Mouse (Mus musculus) cerebellum, postnatal 36 days (tissue): Measurements from ENCODE around the gene Gm21992.
A peak's percentile ranks its signal among the peaks of the same experiment; 100 is the strongest.
"Not testable (repeated sequence)": the region's sequence is repeated elsewhere in the genome, so short reads cannot be mapped to it uniquely, and the experiment has no call there.

Source experiments
- DNase-seq, 2 experiments: peaks; one replicate each; pipeline ENCODE4 v3.0.0; 2021 to 2022; ENCODE audit warnings: mixed read lengths in 2 of 2

Gm21992 gene

DNA sequence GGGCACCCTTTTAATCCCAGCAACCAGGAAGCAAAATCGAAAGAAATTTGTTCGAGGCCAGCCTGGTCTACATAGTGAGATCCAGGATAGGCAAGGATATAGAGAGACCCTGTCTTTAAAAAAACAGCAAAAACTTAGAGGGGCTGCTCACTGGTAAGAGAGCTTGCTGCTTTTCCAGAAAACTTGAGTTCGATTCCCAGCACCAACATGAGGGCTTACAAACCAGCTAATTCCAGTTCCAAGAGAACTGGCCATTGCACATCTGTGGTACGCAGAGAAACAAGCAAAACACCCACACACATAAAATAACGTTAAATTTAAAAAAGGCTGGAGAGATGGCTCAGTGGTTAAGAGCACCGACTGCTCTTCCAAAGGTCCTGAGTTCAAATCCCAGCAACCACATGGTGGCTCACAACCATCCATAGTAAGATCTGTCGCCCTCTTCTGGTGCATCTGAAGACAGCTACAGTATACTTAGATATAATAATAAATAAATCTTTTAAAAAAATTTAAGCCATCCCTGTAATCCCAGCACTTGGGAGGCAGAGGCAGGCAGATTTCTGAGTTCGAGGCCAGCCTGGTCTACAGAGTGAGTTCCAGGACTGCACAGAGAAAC is 1.0 kb upstream of the Gm21992 start:
- DNase-seq, result not testable (repeated sequence)

DNA sequence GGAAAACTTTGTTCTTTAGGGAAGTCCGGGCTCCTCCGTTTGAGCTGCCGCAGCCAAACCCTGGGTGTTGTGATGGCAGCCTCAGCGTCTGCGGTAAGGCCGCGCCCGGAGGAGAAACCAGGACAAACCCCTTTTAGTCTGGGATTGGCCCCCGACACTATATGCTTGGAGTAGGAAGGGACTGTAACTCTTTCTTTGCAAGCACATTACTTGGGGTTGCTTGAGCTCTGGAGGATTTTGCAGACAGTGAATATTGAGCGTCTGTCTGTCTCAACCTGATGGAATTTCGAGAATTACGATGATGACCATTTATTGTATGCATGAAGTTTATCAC is 464 bp upstream of the Gm21992 start:
- DNase-seq, result no peak

GRCm38 (mm10) chr19:4810746-4811062 is 708 bp downstream of the Gm21992 start:
- DNase-seq, result no peak

DNA sequence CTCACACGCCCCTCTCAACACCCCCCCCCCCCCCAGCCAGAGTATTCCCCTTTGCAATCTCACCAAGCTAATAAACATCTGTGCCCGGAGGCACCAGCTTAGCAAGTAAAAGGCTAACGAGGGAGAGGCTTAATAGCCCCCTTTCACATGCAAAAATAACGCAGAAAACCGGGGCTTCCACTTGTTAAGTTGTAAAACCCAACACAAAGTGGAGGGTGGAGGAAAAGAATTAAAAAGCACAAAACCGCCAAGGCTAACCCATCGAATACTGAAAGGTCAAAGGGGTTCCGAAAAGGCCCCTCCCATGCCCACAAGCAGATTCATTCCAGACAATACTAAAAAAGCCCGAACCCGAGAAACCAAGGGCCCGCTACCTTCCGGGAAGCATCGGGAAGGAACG is 1.1 kb downstream of the Gm21992 start:
- no peak for DNase-seq

DNA sequence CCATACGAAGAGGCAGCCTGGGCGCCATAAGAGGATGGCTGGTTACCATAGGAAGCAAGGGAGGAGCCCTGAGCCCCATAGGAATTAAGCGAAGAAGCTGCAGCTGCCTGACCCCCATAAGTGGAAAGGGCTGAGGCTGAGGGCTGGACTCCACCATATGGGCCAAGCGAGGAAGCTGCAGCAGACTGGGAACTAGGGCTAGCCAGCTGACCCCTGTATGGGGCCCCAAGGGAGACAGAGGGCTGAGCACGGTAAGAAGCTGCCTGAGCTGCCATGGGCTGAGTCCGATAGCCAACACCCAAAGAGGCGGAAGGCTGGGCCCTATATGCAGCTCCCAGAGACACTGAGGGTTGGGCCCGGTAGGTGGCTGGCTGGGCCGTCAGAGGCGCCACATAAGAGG is 8.1 kb downstream of the Gm21992 start:
- peak in 1 of 2 experiments; percentile 19 for DNase-seq

DNA sequence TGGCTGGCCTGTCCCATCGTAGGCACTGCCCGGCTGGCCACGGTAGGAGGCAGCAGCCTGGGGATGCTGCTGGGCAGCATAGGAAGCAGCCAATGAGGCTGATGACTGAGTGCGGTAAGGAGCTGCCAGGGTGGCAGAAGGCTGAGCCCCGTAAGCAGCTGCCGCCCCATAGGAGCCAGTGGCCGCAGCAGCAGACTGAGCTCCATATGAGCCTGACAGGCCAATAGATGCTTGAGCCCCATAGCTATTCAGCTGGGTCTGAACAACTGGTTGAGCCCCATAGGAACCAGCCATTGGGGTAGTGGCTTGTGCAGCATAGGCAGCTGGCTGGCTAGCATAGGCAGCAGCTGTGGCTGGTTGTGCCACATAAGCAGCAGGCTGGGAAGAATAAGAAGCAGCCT is 8.7 kb downstream of the Gm21992 start:
- peak; percentile 39 to 48 for DNase-seq

GRCm38 (mm10) chr19:4799083-4799482 is 12.3 kb downstream of the Gm21992 start:
- DNase-seq, result no peak

DNA sequence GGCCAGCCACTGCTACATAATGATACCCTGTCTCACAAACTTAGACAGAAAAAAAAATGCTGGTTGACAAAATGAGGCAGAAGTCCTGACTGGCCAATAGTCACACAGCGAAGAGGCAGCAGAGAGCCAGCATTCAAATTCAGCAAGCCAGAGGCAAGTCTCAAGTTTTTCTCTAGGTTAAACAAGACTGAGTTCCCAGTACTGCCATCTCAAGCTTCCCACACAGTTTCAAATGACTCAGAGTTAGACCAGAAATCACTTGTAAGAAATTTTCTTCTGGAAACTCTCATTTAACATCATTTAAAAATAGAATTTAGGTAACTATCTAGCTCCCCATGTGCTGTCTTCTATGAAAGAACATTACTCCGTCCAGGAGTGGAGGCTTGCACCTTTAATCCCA is 13.6 kb downstream of the Gm21992 start:
- no peak for DNase-seq

- no peak for DNase-seq
Observed at GRCm38 (mm10) chr19:4795929-4796328, 15.5 kb downstream of the Gm21992 start.

GRCm38 (mm10) chr19:4793831-4794422 is 17.5 kb downstream of the Gm21992 start, which contains the start of gene Rbm4:
TSS of gene Rbm4 (minus strand) at chr19:4793901.
- DNase-seq, result peak; percentile 96 to 99

GRCm38 (mm10) chr19:4793281-4793830 is 18.1 kb downstream of the Gm21992 start:
- DNase-seq, result no peak

- DNase-seq, result no peak
Observed at GRCm38 (mm10) chr19:4786313-4786712, 25.1 kb downstream of the Gm21992 start.

DNA sequence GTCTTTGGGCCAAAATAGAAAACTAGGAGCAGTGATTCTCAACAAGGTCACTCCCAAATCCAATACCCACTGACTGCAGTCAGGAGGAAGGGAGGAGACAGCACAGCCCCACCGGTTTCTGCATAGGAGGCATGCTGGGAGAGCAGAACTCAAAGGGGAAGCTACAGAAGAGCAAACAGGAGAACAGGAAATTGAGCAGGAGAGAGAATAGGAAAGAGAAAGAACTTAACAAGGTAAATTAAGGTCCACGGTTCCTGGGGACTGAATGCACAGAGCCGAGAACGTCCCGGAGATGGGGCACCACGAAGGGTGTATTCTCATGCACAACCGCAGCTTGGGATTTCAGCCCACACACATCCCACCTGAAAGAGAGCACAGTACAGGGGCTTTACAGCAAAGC is 26.2 kb downstream of the Gm21992 start:
- no peak for DNase-seq

GRCm38 (mm10) chr19:4782891-4783290 is 28.5 kb downstream of the Gm21992 start:
- no peak for DNase-seq

DNA sequence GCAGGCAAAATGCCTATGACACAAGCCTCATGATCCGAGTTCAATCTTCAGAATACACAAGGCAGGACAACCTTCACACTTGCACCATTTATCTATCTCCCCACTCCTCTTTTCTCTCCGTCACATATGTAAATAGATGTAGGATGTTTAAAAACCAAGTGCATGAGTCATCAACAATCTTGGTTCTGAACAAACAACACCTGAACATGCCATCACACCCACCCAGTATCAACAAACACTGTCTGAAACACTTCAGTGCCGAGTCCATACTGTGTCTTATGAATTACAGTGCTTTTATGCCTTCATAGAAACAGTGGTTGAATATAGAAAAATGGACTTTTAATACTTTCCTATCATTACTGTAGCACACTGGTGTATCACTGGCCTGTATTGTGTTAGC is 38.6 kb downstream of the Gm21992 start:
- no peak for DNase-seq

DNA sequence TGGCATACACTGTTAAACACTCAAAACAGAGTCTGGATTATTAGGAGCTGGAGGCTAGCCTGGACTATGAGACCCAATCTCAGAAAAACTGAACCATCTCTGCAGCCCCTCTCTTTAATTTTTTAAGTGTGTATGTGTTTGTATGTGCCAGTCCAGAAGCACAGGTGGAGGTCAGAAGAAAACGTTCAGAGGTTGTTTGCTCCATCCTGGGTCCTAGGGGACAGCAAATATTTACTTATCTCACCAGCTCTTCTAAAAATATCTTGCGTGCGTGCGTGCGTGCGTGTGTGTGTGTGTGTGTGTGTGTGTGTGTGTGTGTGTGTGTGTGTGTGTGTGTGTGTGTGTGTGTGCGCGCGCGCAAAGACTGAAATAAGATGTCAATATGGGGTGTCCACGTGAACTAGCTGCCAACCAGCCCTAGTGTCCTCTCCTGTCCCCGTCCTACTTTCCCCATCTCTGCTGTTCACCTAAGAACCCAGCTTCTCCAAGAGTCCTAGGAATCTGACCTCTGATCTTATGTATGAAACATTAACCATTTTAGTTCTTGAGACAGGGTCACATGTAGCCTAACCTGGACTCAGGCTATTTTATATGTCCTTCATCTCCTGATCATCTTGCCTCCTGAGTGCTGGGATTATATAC is 43.8 kb downstream of the Gm21992 start:
- no peak for DNase-seq

DNA sequence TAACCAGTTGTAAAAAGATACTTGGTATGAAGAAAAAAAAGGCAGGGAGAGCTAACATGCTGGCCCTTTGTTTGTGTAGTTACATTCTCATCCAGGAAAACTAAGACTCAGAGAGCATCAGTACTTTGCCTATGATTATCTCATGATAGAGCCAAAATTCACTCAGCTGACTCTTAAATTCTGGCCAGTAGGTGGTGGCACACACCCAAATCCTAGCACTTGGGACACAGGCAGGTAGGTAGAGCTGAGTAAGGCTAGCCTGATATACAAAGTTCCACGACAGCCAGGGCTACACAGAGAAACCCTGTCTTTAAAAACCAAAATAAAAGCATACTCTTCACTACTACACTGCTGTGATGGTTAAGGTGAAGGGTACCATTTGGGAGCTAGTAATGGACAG is 48.5 kb downstream of the Gm21992 start:
- DNase-seq, result peak; percentile 64 to 70

DNA sequence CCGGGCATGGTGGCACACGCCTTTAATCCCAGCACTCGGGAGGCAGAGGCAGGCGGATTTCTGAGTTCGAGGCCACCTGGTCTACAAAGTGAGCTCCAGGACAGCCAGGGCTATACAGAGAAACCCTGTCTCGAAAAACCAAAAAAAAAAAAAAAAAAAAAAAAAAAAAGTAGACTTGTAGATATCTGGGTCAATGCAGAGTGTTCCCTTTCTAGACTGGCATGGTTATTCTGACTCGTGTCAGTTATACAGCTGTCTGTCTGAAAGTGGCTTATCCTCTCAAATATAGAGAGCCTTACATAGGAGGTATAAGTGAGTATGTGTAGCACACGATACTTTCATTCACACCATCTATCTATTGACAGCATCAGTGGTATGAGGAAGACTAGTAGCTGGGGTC is 50.9 kb downstream of the Gm21992 start:
- DNase-seq, result not testable (repeated sequence)

DNA sequence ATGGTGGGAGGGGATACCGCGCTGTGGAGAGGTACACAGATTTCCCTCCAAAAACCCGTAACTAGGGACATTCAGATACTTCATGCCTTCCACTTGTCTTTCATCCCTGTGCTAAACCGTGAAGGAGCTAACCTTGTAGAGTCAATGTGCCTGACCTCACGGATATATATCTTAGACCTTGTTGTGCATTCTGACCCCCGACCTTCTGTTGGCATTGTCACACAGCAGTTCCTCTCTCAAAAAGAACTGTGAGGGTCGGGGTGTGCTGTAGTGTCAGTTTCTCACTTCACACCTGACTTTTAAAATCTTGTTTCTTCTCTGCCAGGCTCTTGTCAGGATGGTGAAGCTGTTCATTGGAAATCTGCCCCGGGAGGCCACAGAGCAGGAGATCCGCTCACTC is 54.5 kb downstream of the Gm21992 start:
- DNase-seq, result no peak

GRCm38 (mm10) chr19:4756193-4756911 is 55.1 kb downstream of the Gm21992 start, which contains the start of gene Rbm4b:
TSS of gene Rbm4b (plus strand) at chr19:4756497.
- peak; percentile 94 to 99 for DNase-seq

DNA sequence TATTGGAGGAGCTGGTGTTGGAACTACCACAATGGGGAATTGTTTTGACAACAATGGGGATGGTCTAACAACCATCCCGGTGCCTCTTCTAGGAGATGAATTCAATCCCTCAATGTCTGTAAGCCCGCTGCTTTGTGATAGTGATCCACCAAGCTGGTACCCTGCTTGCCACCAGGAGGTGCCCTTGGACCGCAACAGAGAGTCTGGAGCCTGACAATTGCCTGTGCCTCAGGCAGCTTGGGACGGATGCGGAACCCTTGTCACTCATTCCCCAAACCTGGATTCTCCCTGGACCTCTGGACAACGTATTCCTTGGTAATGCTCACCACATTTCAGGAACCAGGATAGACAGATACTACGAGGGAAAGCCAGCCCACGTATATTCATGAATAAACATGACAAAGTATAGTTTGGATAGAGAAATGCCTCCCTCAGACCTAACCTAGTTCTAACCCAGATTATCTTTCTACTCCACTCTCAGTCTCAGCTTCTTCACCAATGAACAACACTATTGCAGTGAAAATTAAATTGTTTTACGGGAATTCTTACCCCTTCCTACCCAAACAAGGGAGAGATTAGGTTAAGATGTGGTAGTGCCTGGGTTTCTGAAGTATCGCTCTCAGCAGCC is 55.7 kb downstream of the Gm21992 start:
- DNase-seq, result peak; percentile 92 to 93

DNA sequence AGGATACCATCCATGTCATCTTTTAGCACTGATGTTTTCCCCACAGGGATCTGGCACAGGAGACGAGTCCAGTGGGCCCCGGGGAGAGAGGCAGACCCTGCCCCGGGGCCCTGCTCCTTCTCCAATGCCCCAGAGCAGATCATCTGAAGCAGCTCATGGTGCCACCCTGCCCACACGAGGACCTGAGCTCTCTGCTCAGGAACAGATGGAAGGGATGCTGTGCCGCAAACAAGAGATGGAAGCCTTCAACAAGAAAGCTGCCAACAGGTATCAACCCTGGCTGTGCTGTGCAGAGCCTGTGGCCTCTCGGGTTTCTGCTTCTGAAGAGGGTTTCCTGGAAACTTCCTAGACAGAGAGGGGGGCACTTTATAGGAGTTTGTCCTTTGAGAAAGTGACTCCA is 61.4 kb downstream of the Gm21992 start:
- DNase-seq, result peak; percentile 41 to 46

- no peak for DNase-seq
Observed at GRCm38 (mm10) chr19:4748493-4748892, 62.9 kb downstream of the Gm21992 start.
